Mouse (Mus musculus) gastrocnemius, adult 2 months (tissue): ENCODE measurements around the gene BC067074. TPM values are rescaled to one million over a fixed set of nuclear protein-coding genes. Genes with fewer than 3 reads are reported as not detected.

Experiments
- DNase-seq: peaks from one replicate; pipeline ENCODE4 v3.0.0; 2022
- H3K27ac ChIP-seq: fragments of 200-600 bp; 2 replicates; pipeline ENCODE4 v1.8.1; 2022; ENCODE audit warnings: mild to moderate bottlenecking
- H3K4me3 ChIP-seq: fragments of 200-600 bp; 2 replicates; pipeline ENCODE4 v1.8.1; 2022; ENCODE audit warnings: mild to moderate bottlenecking, moderate library complexity
- CTCF ChIP-seq: fragments of 200-600 bp; IDR thresholded peaks from 2 replicates; pipeline ENCODE4 v1.8.1; 2022; ENCODE audit warnings: antibody characterized with exemption, mild to moderate bottlenecking, moderate library complexity
- intact Hi-C: fragments of 180-260 bp; cut with DNase I; formaldehyde crosslinking; loops from one replicate; pipeline ENCODE4 v1.15.1; 2025
- total RNA-seq, 2 experiments: library from RNA; stranded (reverse); gene quantifications; 2 replicates each; pipeline ENCODE4 v1.2.3; 2021

BC067074 gene
- total RNA-seq, 2 experiments from 2014 or later: 0.61 to 1.9 TPM

DNA sequence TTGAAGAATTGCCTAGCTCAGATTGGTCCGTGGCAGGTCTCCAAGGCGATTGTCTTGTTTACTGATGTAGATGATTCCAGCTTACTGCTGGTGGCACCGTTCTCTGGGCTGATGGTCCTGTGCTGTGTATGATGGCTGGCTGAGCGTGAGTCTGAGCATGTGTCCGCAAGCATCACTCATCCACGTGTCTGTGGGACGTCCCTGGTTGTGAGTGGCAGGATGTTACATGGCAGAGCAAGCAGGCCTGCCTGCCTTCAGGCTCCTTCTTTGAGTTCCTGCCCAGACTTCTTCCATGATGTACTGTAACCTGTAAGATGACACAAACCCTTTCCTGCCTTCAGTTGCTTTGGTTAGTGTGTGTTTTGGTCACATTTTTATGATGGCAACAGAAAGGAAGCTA lies 5.8 kb upstream of the BC067074 start:
- H3K27ac ChIP-seq: no peak overlapping the region
- no peak for TF ChIP-seq CTCF
- H3K4me3 ChIP-seq: no peak overlapping the region
- intact Hi-C loops: no loop called here
- DNase-seq: no peak

DNA sequence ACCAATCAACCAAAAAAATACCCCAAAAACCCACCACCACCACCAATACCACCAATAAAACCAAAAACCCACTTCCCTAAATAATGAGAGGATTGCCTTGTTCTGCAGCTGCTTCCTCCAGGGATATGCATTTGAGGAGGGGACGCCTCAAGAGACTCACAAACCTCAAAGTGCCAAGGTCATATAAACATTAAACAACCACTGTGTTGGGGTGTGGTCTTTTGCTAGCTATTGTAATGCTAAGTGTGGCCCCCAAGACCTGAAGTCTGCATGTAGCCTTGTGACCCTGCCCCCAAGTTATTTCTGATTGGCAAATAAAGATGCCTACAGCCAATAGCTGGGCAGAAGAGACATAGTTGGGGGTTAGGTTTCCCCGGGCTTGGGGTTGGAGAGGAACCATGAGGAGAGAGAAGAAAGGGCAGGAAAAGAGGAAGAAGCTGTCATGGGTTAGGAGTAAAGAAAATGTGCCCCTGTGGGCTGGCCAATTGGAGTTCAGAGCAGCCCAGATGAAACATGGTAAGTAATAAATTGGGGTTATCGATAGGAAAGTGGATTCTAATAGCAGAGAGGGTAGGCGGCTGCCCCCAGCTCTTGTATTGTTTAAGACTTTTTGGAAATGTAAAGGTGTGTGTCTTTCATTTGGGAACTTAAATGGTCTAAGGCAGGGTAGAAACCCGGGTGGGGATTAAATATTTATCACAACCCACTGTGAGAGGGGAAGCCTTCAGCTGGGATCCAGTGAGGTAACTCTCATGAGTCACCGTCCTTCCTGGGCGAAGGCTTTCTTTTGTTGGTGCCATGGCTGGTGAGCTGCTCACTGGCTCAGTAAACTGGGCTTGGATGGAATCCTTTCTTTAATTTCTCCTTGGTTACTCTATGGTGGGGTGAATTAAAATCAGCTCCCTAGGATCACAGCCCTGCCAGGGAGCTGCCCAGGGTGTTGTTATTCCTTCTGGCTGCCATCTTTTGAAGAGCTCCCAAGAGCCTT lies 4.5 kb upstream of the BC067074 start:
- H3K4me3 ChIP-seq: no peak overlapping the region
- DNase-seq: no peak
- intact Hi-C loops: no loop called here
- TF ChIP-seq CTCF: no peak
- H3K27ac ChIP-seq: no peak overlapping the region

DNA sequence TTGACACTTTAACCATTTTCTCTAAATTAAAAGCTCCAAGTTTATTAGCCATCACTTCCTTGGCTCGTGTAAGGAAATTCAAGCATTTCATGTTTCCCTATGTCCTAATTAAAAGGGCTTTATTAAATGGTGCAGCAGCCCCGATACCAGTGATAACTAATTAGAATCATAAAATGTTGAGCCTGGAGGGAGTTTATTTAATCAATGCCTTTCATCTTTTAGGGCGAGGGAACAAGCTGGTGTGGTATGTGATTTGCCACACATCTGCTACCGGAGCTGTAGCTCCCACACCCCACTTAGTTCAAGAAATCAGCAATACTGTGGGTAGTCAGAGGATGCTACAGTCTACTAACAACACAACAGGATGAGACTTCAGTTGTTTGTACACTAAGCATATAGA lies 3.2 kb upstream of the BC067074 start:
- no peak for DNase-seq
- H3K27ac ChIP-seq: no peak overlapping the region
- no peak overlapping the region for H3K4me3 ChIP-seq
- no peak for TF ChIP-seq CTCF
- intact Hi-C loops: no loop called here

DNA sequence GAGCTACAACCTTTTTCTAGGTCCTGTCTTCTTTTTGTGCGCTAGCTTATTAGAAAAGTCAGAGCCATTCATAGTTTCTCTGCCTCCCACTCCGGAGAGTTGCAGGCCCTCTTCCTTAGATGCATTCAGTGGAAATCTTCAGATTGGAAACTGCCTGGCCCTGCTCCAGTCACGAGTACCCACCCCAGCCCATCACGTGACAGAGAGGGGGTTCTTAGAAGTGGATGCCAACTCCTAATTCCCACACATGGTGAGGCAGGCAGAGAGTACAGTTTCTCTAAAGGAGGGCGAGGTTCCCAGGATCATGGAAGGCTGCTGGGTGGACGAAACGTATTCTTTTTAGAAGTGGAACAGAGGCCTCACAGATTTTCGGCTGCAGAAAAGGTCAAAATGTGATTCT lies 958 bp upstream of the BC067074 start:
- no peak for TF ChIP-seq CTCF
- intact Hi-C loops: no loop called here
- Histone ChIP-seq H3K27ac (no peak overlapping the region), H3K4me3 (no peak overlapping the region)
- DNase-seq: no peak

DNA sequence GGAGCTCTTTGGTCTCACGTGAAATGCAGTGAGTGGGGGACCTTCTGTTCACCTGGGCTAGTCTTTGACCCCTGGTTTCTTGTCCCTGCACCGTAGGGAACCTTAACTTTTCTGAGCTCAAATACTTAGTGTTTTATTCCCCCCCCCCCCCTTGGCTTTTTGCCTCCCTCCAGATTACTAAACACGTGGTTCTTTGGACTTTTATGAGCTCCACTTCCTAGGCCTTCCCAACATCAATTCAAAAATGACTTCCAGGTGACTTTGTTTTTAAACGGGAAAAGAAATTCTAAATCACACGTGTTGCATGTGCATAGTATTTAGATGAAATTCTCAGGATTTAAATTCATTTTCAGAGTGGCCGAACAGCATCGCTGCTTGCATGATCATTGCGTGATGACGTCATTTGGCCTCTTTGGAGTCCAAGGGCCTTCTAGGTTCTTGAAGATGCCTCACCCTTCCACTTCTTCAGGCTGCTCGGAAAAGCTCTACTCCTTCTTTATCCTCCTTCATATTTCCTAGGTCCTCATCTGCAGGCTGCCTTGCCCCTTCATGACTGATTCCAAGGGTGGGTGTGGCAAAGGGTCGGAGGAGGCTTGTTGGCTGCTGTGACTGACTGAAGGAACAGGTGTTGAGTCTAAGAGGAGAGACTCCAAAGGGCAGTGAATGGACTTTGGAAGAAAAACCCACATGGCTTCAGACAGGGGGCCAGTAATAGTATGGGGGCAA lies 911 bp downstream of the BC067074 start:
- intact Hi-C loops: no loop called here
- no peak for DNase-seq
- H3K4me3 ChIP-seq: peak overlapping the region; percentile 82
- no peak overlapping the region for H3K27ac ChIP-seq
- no peak for TF ChIP-seq CTCF

DNA sequence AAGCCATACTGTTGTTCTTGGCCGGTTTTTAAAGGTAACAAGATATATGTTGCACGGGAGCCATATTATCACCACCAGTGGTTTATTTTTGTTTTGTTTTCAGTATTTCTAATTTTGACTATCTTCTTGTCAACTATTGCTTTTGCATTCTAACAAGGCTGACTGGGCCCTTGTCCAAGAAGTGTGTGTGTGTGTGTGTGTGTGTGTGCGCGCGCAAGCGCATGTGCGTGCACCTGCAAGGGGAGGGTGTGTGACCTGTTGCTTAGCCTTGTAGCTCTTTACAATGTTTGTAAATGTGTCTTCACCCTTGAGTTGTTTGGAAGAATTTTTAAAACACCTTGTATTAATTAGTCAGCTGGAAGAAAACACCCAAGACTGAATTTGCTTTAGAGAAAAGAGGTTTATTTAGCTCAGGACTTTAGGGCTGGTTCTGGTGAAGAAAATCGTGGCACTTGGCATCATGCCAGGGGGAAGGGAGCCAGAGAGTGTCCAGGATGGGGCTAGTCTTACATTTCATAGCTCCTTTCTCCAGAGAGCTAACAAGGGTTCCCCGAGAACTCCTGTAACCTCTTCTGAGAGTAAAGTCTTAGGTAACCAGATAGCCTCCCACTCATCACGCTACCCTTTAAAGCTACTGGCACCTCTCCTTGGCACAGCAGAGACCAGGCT lies 3.0 kb downstream of the BC067074 start:
- Histone ChIP-seq H3K4me3 (no peak overlapping the region), H3K27ac (peak overlapping the region; percentile 8; the same call in 1 of the 2 replicates)
- intact Hi-C loops: no loop called here
- TF ChIP-seq CTCF: no peak
- DNase-seq: peak; percentile 45

DNA sequence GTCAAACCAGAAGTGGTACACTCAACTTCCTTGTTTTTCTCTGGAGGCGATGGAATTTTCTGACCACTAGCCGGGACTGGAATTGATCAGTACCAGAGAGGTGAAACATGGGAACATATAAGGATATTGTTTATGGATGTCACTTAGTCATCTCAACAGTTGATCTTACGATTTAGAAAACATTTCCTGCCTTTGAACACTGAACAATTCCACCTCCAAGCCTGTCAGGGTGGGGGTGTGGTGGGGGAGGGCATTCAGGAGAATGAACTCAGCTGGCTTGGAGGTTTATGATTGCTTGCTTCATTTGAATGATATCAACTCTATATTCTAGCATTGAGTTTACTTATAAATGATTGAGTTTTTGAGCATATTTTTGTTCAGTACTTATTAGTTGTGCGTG lies 13.6 kb downstream of the BC067074 start:
- no peak overlapping the region for H3K27ac ChIP-seq
- intact Hi-C loops: no loop called here
- no peak for DNase-seq
- H3K4me3 ChIP-seq: no peak overlapping the region
- TF ChIP-seq CTCF: no peak

DNA sequence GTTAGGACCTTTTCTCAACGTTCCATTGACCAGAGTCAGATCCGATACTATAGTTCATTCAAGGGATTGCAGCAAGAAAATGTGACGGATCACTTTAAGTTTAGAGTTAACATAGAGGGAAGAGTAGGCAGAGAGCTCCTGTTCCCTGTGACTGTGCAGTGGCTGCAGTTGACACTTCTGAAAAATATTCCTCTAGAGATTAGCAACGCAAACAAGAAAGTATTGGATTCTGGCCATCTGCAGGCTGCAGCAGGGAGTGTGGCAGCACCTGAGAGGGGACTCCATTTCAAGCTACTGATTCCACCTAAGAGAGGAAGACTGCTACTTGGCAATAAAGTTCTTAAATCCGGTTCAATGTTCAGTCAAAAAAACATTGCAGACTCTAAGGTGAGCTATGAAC lies 26.6 kb downstream of the BC067074 start:
- intact Hi-C loops: no loop called here
- no peak overlapping the region for H3K4me3 ChIP-seq
- no peak for TF ChIP-seq CTCF

DNA sequence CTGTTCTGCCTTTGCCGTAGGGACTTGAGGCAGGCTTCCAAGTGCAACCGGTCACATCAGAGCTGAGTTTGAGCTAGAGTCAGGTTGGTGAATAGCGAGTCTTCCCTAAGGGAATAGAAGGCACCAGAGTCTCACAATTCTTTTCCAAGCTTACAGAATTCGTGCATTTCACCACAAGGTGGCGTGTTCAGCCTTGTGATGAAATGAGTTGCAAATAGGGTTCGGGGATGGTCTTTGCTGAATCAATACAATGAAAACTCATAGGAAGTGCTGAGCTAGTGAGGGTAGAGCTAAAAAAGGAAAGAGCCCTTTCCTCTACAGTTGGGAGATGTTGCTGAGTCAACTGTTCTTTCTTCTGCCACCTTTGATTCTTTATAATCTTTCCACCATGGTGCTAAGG lies 29.0 kb downstream of the BC067074 start:
- peak; percentile 24 for DNase-seq
- intact Hi-C loops: loop anchor here (1.0 to 5.0 kb wide), 3 partner anchors 55 to 347 kb away; partner anchors contain the start of gene Snx18
- TF ChIP-seq CTCF: peak; percentile 76

More for the DNA sequence above, 26.6 kb downstream of the BC067074 start:
- no peak overlapping the region for H3K27ac ChIP-seq
- no peak for DNase-seq

DNA sequence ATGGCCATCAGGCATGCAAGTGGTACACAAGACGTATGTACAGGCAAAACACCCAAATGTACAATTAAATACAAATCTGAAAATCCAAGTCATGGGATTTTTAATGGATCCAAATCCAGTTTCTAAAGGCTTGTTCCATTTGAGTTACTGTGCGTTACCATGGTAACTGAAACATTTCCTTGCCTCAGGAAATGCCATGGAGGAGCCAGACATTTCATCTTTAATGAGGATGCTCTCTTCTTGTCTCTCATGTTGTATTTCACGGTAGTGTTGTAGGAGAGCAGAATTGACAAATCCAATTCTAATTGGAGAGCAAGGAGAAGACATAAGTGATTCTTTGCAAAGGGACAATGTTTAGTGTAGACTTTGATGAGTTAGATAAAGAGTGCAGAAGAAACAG lies 31.3 kb downstream of the BC067074 start:
- intact Hi-C loops: loop anchor here (5.0 kb wide), 1 partner anchor 57 kb away; no protein-coding TSS in a partner anchor
- Histone ChIP-seq H3K4me3 (no peak overlapping the region), H3K27ac (no peak overlapping the region)
- no peak for TF ChIP-seq CTCF
- DNase-seq: no peak

More for the DNA sequence above, 29.0 kb downstream of the BC067074 start:
- Histone ChIP-seq H3K27ac (no peak overlapping the region), H3K4me3 (no peak overlapping the region)

DNA sequence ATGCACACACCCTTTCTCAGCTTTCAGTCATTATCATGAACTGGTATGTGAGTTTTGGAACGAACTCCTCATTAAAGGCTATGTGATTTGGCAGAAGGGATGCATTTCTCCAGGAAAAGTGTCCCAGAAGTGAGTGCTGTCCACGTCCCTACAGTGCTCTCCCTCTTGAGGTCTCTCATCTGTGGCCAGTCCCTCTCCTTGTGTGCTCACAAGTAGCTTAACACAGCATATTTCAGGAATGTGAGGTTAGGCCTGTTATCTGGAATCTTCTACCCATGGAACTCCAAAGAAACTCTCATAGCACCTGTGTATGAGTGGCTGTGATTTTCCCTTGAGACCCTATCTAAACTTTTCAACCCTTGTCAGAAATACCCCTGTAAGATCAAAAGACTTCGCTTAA lies 32.7 kb downstream of the BC067074 start:
- H3K27ac ChIP-seq: no peak overlapping the region
- H3K4me3 ChIP-seq: no peak overlapping the region
- intact Hi-C loops: no loop called here
- no peak for TF ChIP-seq CTCF
- DNase-seq: no peak

DNA sequence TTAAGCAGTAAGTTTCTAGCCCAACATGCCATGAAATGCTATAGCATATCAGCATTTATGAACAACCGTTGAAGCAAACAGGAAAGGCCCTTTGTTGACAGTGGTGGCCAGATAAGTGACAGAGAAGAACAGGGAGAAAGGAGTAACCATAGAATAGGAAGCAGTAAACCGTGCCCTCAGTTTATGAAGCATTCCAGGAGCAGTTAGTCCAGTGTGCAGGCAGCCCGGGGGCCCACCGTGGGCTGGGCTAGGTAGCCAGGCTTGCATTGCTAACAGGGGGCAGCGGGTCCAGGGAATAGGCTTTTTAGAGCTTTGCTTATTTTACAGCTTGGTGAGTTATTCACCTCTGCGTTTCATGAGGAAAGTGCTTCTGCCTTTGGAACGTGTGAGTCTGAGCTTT lies 39.3 kb downstream of the BC067074 start:
- H3K4me3 ChIP-seq: no peak overlapping the region
- no peak for DNase-seq
- TF ChIP-seq CTCF: no peak

DNA sequence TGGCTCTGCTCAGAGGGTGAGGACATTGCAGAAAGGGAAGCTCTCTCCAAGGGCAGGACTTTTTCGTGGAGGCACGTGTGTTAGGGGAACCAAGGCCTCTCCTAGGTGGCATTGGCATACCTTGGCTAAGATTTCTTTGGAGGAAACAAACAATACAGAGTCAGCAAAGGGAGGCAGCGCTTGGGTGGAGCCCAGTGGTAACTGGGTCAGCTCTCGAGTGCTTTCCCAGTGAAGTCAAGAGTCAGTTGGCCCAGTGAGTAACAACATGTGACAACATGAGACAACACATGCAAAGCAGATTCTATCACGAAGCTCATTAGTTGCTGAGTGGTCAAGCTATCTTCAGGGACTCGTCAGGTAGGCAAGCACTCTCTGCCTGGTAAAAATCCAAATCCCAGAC lies 40.4 kb downstream of the BC067074 start:
- intact Hi-C loops: no loop called here
- peak; percentile 39 for DNase-seq
- TF ChIP-seq CTCF: no peak
- Histone ChIP-seq H3K4me3 (no peak overlapping the region), H3K27ac (no peak overlapping the region)

More for the DNA sequence above, 39.3 kb downstream of the BC067074 start:
- intact Hi-C loops: no loop called here
- H3K27ac ChIP-seq: no peak overlapping the region
